Mouse (Mus musculus) right cerebral cortex, adult 2 months (tissue): ENCODE measurements around the gene Fam160a2.
A peak's percentile ranks its signal among the peaks of the same experiment; 100 is the strongest.
"Not testable (repeated sequence)": the region's sequence is repeated elsewhere in the genome, so short reads cannot be mapped to it uniquely, and the experiment has no call there.

Experiments used
- DNase-seq, 2 experiments: peaks; one replicate each; pipeline ENCODE4 v3.0.0; 2021 to 2022; ENCODE audit warnings: low spot score in 2 of 2

Fam160a2 gene

GRCm38 (mm10) chr7:105394606-105395005 is 5.2 kb downstream of the Fam160a2 start:
- DNase-seq = no peak

GRCm38 (mm10) chr7:105390236-105390635 is 9.6 kb downstream of the Fam160a2 start:
- DNase-seq = no peak

GRCm38 (mm10) chr7:105387696-105388095 is 12.2 kb downstream of the Fam160a2 start:
- no peak for DNase-seq

GRCm38 (mm10) chr7:105380329-105380728 is 19.5 kb downstream of the Fam160a2 start:
- DNase-seq = no peak

GRCm38 (mm10) chr7:105374866-105375265 is 25.0 kb downstream of the Fam160a2 start, which contains the start of gene Gm5901:
Gene Gm5901, plus strand, starts transcription at chr7:105375038.
- no peak for DNase-seq

- peak; percentile 16 to 38 for DNase-seq
Observed at GRCm38 (mm10) chr7:105373976-105374375, 25.9 kb downstream of the Fam160a2 start.

- DNase-seq = no peak
Observed at GRCm38 (mm10) chr7:105373509-105373908, 26.3 kb downstream of the Fam160a2 start.

GRCm38 (mm10) chr7:105372912-105373311 is 26.9 kb downstream of the Fam160a2 start:
- DNase-seq = no peak

- DNase-seq = no peak
Observed at GRCm38 (mm10) chr7:105368521-105368920, 31.3 kb downstream of the Fam160a2 start.

GRCm38 (mm10) chr7:105367930-105368329 is 31.9 kb downstream of the Fam160a2 start, which contains the start of gene Olfr692:
Gene Olfr692, plus strand, starts transcription at chr7:105368230.
- DNase-seq = no peak

GRCm38 (mm10) chr7:105367268-105367667 is 32.6 kb downstream of the Fam160a2 start:
- no peak for DNase-seq

- DNase-seq = no peak
Observed at GRCm38 (mm10) chr7:105361713-105362112, 38.1 kb downstream of the Fam160a2 start.

- DNase-seq = not testable (repeated sequence)
Observed at GRCm38 (mm10) chr7:105356487-105356886, 43.4 kb downstream of the Fam160a2 start.

GRCm38 (mm10) chr7:105356064-105356463 is 43.8 kb downstream of the Fam160a2 start:
- DNase-seq = not testable (repeated sequence)

GRCm38 (mm10) chr7:105342752-105343151 is 57.1 kb downstream of the Fam160a2 start:
- DNase-seq = no peak

- no peak for DNase-seq
Observed at GRCm38 (mm10) chr7:105342170-105342569, 57.7 kb downstream of the Fam160a2 start, which contains the start of gene Olfr691. Gene Olfr691, minus strand, starts transcription at chr7:105342270.

- no peak for DNase-seq
Observed at GRCm38 (mm10) chr7:105334004-105334403, 65.8 kb downstream of the Fam160a2 start, which contains the start of gene Olfr690. Gene Olfr690, minus strand, starts transcription at chr7:105334104.

GRCm38 (mm10) chr7:105325302-105325701 is 74.6 kb downstream of the Fam160a2 start:
- DNase-seq = no peak
